Mouse (Mus musculus) urinary bladder, postnatal 36 days (tissue): Measurements from ENCODE around the gene U2af1.
"Not testable (repeated sequence)": the region's sequence is repeated elsewhere in the genome, so short reads cannot be mapped to it uniquely, and the experiment has no call there.

ENCODE experiments used
- DNase-seq, 2 experiments: peaks; one replicate each; pipeline ENCODE4 v3.0.0; 2022; ENCODE audit warnings: low spot score in 2 of 2, mixed read lengths in 1 of 2

The U2af1 gene

GRCm38 (mm10) chr17:31623101-31623500 lies 35.6 kb downstream of the U2af1 start:
- DNase-seq = no peak

GRCm38 (mm10) chr17:31613086-31613755 lies 45.5 kb downstream of the U2af1 start:
- DNase-seq = no peak

GRCm38 (mm10) chr17:31609895-31610294 lies 48.8 kb downstream of the U2af1 start:
- DNase-seq = no peak

- DNase-seq = not testable (repeated sequence)
Observed at GRCm38 (mm10) chr17:31609173-31609572, 49.5 kb downstream of the U2af1 start.

- no peak for DNase-seq
Observed at GRCm38 (mm10) chr17:31607256-31607951, 51.3 kb downstream of the U2af1 start.

GRCm38 (mm10) chr17:31606424-31606823 lies 52.3 kb downstream of the U2af1 start:
- no peak for DNase-seq

- no peak for DNase-seq
Observed at GRCm38 (mm10) chr17:31598593-31598992, 60.1 kb downstream of the U2af1 start.

- no peak for DNase-seq
Observed at GRCm38 (mm10) chr17:31597957-31598356, 60.7 kb downstream of the U2af1 start.
